Mouse (Mus musculus): ENCODE measurements at regions not wholly inside any gene's neighbourhood (a gene's known extent, or its start where the extent isn't known, plus 50 kb on each side); places are given as distances from the start of the nearest gene placed in this dataset.
"Not testable (repeated sequence)": the region's sequence is repeated elsewhere in the genome, so short reads cannot be mapped to it uniquely, and the experiment has no call there.

DNA sequence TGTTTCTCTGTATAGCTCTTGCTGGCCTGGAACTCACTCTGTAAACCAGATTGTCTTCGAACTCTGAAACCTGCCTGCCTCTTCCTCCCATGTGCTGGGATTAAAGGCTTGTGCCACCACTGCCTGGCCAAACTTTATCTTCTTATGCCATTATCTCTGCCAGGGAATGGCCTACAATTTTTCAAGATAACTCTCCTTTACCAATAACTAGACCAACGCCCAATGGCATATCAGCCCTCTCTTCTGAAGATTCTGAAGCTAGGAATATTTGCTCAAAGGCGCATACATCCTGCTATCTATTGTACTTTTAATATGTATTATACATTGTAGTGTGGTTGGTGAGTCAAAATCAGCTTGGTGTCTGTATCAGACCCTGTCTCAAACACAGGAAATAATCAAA, 235.4 kb upstream of the Cts3 start:
- DNase-seq: not testable (repeated sequence)

DNA sequence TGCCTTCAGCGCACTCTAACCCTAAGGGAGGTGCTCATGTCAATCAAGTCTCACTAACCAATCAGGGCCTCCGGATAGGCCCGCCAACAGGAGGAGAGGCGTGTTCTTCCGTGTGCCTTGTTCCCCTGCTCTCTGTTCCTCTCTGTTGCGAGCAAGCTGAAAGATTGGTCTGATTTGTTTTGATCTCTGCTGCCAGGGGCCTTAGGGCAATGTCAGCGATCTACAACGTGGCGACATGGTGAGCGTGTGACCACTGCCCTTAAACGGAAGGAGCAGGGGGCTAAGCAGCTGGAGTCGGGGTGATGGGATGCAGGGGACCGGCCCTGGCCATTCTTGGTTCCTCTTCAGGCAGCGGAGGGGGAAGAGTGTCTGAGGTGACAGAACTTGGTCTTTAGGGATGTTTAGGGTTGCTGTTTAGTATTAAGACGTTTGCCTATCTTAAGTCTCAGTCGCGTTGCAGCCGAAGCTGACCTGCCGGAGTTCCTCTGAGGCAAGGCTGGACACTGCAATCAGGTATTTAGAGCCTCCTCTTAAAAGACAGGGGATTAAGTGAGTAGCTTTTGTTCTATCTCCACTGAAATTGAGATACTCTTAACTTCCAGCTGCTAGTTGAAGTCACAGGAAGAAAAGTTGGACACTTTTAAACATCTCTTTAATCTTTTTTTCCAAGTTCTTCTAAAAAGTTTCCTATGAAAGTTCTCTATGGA, 234.4 kb upstream of the Cts3 start:
- peak; percentile 29 for DNase-seq

DNA sequence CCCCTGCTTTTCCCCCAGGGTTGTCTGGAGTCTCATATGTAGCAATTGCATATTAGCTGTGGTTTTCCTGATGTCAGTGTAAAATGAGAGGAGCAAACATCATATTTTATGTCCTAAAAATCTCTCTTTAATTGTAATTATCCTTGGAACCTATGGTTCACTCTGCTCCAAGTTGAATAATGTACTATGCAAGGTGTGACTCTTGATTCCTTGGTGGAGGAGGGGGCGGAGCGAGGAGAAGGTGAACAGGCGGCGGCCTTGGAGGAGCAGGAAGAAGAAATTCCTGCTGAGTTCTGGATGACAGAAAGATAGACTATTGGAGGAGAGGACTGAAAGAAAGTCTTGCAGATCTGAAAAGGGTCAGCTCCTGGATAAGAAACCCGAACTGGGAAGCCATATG, 233.8 kb upstream of the Cts3 start:
- DNase-seq: not testable (repeated sequence)

- DNase-seq: not testable (repeated sequence)
These were observed 193.5 kb upstream of the Cts3 start for GRCm38 (mm10) chr13:61763457-61763856.

Small RNA genes lying in the stretch of these regions (microRNA-seq; reads per million reads assigned to microRNA genes)
- 0 reads per million in 2 experiments for gene Gm23739
